Mouse (Mus musculus) liver, postnatal 0 days (tissue): ENCODE data around the gene Ctps.

Experiments used
- CTCF ChIP-seq: sonication (generic); IDR thresholded peaks from 2 replicates; pipeline ENCODE4 v1.5.1; 2016; ENCODE audit warnings: antibody characterized with exemption, low read depth
- EP300 ChIP-seq: IDR thresholded peaks from 2 replicates; pipeline ENCODE4 v1.6.1; 2016; ENCODE audit warnings: antibody characterized with exemption, low read depth, mild to moderate bottlenecking

- no peak for TF ChIP-seq CTCF
- TF ChIP-seq EP300 = no peak
Observed at GRCm38 (mm10) chr4:120571070-120571464, 991 bp upstream of the Ctps start.
